Mouse (Mus musculus): ENCODE measurements at regions not wholly inside any gene's neighbourhood (a gene's known extent, or its start where the extent isn't known, plus 50 kb on each side); places are given as distances from the start of the nearest gene placed in this dataset.

DNA sequence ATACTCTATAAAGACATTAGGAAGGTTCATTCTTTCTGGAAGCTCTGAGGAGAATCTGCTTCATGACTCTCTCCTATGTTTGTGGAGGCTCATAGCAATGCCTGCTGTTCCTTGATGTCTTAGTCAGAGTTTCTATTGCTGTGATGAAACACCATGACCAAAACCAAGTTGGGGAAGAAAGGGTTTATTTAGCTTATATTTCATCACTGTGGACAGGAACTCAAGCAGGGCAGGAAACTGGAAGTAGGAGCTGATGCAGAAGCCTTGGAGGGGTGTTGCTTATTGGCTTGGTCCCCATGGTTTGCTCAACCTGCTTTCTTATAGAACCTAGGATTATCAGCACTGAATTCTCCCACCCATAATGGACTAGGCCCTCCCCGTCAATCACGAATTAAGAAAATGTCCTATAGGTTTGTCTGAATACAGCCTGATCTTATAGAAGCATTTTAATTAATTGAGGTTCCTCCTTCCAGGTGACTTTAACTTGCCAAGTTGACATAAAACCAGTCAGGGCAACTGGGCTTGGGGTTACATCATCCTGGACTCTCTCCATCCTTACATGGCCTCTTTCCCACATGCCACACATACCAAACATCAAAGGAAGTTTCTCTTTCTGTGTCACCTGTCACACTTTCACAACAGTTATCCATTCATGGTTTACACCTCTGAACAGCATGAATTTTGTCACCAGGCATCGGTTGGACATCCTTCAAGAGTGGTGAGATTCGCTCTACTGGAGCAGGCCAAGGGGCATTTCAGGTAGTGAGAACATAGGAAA lies 85.3 kb upstream of the Serp2 start:
- no peak for DNase-seq (ENCODE audit: low spot score in 2 of 2)

DNA sequence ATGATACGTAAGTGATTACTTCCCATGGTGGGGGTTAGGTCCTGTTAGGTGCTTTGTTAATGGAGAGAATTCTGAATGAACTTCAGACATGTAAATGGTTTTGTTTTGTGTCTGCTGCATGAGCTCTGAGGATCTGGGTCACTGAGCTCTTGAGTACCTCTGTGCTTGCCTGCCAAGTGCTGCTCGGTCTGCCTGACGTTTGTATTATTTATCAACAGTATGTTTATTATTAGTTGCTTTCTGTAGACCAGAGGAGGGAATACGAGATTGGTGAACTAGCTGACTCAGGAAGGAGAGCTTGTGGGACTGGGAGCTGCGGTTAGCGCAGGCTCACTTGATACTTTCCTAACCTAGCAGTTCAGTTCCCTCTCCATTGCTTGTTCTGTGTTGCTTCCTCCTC lies 76.5 kb upstream of the Serp2 start:
- DNase-seq (ENCODE audit: low spot score in 2 of 2): no peak

- no peak for DNase-seq (ENCODE audit: low spot score in 2 of 2)
Measured at GRCm38 (mm10) chr14:76632763-76633162, 76.1 kb upstream of the Serp2 start.

- DNase-seq (ENCODE audit: low spot score in 2 of 2): no peak
Measured at GRCm38 (mm10) chr14:76631740-76632139, 75.1 kb upstream of the Serp2 start.

DNA sequence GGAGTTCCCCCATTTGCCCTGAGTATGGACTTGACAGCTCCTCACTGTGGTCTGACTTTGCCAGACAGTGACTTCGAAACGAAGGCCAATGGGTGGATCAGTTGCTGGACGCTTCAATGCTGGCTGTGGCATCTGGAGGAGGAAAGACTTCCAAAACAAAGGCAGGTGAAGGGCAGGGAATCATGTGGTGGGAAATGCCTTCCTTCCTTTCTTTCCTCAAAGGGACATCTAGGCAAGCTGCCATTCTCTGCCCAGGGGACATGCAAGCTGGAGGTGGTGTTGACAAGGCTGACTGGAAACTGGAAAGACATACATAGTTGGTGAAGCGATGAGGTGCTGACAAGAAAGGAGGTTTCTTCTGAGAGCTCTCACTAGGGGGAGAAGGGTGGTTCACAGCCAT lies 74.5 kb upstream of the Serp2 start:
- no peak for DNase-seq (ENCODE audit: low spot score in 2 of 2)

- DNase-seq (ENCODE audit: low spot score in 2 of 2): no peak
Measured at GRCm38 (mm10) chr14:76629913-76630478, 73.3 kb upstream of the Serp2 start.

DNA sequence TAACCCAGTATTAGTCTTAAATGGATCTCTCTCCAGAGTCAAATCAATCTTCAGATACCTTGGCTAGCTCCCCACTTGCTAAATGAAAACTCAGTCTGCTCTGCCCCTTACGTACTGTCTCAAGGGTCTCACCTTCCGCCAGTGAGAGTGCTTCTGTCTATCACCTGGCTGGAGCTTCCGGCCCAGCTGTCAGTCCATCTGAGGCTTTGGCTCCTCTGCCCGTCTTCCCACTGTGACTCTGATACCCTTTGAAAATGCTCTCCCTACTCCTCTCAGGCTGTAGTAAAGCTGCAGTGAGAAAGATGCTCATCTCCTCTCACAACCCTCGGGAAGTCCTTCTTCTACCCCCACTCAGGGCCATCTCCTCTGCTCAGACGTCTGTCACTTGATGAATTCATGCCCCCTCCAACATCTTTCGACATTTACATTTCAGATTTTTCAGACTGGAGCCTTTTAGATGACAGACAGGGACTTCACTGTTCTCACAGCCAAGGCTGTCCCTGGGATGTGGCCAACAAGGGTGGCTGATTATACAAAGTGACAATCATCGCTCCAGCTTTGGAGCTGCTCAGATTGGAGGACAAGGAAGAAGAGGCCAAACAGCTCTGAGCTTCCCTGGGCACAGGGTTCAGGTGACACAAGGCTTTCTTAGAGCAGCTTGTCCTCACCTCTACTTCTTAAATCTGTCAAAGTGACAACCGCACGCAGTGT lies 71.6 kb upstream of the Serp2 start:
- no peak for DNase-seq (ENCODE audit: low spot score in 2 of 2)

GRCm38 (mm10) chr14:76625589-76626368 lies 69.1 kb upstream of the Serp2 start:
- DNase-seq (ENCODE audit: low spot score in 2 of 2): no peak

GRCm38 (mm10) chr14:76624626-76625378 lies 68.1 kb upstream of the Serp2 start:
- no peak for DNase-seq (ENCODE audit: low spot score in 2 of 2)

- no peak for DNase-seq (ENCODE audit: low spot score in 2 of 2)
Measured at GRCm38 (mm10) chr14:76623371-76623988, 66.8 kb upstream of the Serp2 start.

DNA sequence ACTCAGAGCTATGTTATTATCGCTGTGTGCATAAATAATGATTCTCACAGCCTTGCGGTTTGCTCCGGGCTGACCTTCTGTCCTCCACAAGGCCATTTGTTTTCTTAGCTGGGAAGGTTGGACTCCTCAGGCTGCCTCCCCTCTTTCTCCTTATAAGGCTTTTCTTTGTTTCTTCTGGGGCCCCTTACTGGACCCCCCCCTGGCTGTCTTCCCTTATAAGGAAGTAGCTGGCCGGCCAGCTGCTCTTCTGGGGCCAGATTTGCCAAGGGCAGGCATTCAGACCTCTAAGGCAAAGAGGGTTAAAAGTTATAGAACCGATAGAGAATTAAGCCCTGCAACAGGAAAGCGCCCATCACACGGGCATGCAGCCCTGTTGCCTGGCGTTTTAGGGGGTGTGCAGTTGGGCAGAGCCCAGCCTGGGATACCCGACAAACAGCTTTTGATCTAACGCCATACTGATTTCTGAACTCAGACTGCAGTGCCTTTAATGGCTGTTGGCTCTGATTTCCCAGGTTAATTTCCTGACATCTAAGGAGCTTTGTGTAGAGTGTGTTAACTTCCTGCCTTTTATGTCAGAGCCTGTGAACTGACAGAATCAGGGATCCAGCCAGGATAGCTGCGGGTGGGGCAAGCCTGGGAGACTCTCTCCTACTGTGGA lies 66.1 kb upstream of the Serp2 start:
- DNase-seq (ENCODE audit: low spot score in 2 of 2): no peak

- DNase-seq (ENCODE audit: low spot score in 2 of 2): no peak
Measured at GRCm38 (mm10) chr14:76619038-76619409, 62.3 kb upstream of the Serp2 start.

DNA sequence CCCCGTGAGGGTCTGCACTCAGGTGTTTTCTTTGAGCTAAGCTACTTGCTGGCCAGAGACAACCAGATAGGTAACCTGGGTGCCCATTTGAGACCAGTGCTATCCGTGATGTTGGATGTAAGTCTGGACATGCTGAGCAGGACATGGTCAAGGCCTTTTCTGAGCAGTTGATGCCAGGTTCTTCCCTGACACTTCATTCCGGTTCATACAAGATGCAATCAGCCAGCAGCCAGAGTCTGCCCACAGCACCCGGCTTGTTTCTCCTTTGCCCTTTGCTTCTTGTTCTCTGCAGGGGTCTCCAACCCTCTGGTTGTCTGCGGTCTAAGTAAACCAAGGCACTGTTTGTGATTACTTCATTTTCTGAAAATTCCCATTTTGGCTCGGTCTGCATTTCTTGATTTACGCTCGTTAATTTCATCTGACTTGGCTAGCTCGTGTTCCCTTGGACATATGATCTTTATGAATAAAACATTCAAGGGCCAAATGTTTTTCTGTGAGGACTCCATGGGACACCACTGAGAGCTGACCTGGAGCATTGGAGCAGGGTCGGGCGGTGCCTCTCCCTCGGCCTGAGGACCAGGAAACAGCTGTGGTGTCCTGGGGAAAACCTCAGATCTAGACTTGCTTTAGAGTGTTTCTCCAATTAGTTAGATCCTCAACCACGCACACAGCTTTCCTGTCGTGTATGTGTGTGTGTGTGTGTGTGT lies 61.8 kb upstream of the Serp2 start:
- DNase-seq (ENCODE audit: low spot score in 2 of 2): no peak

DNA sequence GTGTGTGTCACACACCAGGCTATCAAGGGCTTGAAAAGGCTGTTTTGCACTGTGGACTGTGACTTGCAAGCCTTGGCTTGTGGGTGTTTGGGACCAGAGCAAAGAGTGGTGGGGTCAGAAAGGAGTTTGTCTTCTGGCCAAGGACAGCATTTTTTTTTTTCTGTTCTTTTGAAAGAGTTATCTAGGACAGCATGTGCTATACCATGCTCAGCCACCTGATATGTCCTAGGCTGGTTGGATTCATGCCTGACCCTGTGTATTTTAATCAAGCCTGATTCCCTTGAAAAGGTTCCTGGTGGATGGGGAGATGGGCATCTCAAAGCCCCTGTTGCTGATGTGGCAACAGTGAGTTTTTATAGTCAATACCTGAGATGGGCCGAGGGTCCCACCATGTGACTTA lies 61.2 kb upstream of the Serp2 start:
- no peak for DNase-seq (ENCODE audit: low spot score in 2 of 2)

GRCm38 (mm10) chr14:76617447-76617846 lies 60.8 kb upstream of the Serp2 start:
- no peak for DNase-seq (ENCODE audit: low spot score in 2 of 2)

DNA sequence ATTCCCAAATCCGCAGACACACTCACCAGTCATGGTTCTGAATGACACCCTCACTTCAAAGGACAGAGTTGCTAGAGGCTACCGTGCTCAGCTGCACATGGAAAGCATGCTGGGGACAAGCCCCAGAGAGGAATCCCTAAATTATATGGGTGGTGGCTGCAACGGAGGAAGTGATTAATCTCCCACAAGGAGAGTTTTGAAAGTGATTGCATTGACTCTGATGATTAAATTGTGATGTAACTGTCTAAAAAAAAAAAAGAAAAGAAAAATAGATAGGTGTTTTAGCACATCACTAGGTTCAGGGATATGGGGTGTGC lies 59.6 kb upstream of the Serp2 start:
- DNase-seq (ENCODE audit: low spot score in 2 of 2): no peak

GRCm38 (mm10) chr14:76615603-76616366 lies 59.1 kb upstream of the Serp2 start:
- DNase-seq (ENCODE audit: low spot score in 2 of 2): no peak

- no peak for DNase-seq (ENCODE audit: low spot score in 2 of 2)
Measured at GRCm38 (mm10) chr14:76615182-76615581, 58.5 kb upstream of the Serp2 start.

DNA sequence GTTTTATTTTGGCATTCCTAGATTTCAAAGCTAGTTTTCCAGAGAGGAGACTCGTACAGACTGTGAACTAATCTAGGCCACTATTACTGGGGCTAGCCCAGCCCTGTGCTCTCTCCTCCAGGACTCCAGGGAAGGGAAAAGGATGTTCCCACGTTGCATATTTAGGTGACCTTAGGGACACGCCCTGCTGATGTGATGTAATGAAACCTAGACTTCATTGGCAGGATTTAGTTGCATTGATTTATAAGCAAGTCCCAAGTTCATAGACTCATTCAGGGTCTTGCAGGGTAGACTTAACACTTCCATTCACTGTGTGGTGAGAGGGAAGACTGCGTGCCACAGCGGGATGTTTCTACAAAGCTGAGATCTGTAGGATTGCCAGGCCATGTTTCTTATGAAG lies 58.0 kb upstream of the Serp2 start:
- no peak for DNase-seq (ENCODE audit: low spot score in 2 of 2)
